Mouse (Mus musculus) thymus, postnatal 0 days (tissue): ENCODE measurements around the gene Ccdc88c. TPM values are rescaled to one million over a fixed set of nuclear protein-coding genes. Genes with fewer than 3 reads are reported as not detected.

Source experiments
- DNase-seq: peaks from one replicate; pipeline ENCODE4 v3.0.0-alpha.2; 2015; ENCODE audit warnings: low spot score
- polyA plus RNA-seq: library from polyadenylated mRNA; unstranded; fragments of >200 nt; fragmentation: Nextera tagmentation; extraction: Ambion mirVana; gene quantifications from 2 replicates; pipeline ENCODE4 v1.2.1, GENCODE M21; 2015

The Ccdc88c gene
- polyA plus RNA-seq, 1 experiment from 2014 or later = 24.5 TPM

DNA sequence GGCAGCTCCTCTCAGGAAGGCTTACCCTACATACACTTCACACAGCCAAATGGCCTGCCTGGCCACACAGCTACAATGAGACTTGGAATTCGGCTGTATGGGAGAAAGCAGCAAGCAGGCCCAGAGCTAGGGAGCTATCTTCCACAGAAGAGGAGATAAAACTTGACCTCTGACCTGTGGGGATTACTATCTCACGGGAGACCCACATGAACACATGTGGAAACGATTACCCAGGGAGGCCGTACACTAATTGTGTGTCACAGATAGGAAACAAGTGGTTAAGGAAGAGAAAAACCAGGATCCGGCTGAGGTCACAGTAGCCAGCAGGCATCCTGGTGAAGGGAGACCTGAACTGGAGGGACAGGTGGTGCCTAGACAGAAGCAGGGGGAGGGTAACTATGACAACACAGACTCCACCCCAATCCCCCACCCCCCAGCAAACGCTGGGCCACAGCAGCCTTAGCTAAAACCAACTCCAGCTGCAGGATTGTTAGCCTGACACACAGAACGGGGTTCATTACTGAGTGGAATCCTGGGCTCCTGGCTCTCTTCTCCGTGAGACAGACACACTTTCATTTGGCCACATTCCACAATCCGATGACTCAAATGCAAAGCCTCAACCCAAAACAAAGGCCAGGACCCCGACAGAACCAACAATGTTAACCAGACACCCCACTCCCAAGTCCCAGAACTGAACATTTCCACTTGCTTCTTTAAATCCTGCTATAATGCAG, 30.9 kb downstream of the Ccdc88c start:
- peak; percentile 21 for DNase-seq

DNA sequence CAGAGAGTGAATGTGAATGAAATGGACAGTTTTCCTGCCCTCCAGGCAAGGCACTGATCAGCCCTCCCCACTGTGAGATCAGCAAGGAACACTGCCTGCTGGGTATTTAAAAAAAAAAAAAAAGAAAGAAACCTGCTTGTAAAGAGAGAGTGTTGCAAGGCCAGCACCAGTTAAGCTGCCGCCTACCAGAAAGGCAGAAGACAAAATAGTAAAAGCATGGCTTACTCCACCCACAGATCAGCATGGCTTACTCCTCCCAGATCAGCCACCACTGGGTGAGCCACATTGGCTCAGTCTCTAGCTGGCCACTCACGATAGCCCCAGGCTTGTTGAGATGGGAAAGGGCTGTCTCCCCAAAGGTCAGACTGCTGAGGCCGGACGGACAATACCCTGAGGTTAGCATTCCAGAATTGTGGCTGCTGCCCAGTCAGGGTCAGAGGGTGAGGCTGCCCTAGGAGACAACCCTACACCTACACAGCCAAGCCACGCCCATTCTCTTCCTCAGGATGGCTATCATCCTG, 32.4 kb downstream of the Ccdc88c start:
- DNase-seq = no peak

DNA sequence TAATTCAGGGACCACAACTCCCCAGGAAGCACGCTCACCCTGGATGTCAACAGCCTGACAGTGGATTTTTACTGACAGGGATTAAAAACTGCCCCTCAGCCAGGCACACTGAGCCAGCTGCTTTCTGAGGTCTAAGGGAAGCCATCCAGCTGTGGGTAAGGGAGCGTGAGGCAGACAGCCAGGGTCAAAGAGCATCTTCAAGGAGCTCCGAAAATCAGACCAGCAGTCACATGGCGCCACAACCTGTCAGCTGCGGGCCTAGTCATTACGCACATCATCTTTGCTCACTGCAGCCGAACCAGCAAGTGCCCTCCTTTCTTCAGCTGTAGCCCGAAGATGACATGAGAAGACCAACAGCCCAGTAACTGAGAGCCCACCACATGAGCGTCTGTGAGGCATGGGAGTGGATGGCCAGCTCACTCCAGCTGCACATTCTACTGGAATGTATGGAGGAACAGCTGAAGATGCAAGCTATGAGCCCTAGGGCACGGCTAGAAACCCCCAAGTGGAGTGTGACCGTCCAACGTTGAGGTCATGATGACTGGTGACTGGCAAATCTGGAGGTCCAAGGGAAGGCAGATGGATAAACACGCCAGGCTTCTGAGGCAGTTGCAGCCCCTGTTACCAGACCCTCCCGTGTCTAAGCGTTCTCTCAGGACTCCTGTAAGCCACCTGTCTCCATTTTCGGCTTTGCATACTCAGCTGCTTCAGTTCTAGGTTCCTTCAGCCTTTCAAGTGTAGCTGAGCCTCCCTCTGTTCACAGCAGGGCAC, 33.1 kb downstream of the Ccdc88c start:
- no peak for DNase-seq

DNA sequence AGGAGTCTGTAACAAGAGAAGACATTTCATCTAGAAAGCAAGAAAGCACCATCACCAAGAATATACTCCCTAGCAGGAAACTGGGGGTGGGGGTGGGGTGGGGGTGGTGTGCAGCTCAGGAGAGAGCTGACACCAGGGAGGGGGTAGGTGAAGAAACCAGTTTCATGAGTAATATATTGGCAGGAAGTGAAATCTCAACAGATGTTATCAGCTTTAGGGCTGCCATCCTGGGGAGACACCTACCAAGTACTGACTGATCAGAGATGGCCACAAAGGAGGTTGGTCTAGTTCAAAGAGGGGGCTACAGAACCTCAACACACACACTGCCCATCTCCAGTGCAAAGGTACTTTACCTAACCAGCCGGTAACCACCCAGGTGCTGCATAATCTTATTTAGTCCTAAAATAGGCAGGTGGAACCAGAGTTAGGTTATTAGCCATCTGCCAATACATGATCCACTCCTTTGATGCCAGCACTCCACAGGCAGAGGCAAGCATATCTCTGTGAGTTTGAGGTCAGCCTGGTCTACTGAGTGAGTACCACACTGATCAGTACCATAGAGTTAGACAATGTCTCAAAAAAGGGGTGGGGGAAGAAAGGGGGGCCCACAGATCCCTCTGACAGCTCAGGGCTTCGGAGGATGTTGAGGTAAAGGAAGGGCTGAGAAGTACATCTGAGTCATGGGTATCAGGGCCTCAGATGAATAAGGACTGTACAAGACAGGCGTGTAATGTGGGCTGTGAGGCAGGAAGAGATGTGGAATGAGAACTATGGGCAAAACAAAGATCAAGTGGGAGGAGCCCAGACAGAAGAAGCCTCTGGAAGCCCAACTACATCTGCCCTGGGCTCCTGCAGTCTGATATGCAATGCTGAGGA, 34.5 kb downstream of the Ccdc88c start:
- DNase-seq = peak; percentile 44

DNA sequence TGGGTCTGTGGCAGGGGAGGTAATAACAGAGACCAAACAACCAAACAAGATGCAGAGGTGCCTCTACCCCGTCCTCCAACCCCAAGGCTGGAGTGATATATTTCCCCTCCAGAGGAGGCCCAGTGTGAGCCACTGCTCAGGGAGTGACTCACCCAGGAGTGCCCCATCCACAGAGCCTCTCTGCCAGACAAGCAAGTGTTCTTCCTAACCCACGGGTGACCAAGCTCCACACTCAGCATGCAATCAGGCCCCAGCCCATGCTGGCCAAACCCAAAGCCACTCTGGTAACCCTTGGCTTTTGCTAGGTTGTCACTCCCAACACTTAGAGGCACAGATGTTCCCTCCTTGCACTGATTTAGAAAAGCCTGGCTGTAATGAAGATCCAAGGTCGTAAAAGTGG, 35.7 kb downstream of the Ccdc88c start:
- DNase-seq = no peak

DNA sequence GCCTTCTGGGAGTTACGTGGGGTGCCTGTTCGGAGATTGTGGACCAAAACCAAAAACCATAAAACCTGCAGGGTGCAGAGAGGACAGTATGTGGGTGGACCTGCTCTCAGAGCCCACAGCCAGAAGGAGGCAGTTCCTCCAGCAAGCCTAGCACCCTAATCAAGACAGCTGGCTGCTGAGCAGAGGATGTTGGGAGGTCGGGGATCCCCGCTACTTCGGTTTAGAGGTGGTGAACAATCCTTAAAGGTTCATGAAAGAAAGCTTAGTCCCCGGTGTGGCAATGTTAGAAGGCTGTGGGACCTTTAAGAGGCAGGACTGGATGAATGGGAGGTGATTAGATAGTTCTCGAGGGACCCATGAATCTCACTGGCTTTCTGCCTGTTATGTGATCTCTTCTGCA, 36.4 kb downstream of the Ccdc88c start:
- no peak for DNase-seq

DNA sequence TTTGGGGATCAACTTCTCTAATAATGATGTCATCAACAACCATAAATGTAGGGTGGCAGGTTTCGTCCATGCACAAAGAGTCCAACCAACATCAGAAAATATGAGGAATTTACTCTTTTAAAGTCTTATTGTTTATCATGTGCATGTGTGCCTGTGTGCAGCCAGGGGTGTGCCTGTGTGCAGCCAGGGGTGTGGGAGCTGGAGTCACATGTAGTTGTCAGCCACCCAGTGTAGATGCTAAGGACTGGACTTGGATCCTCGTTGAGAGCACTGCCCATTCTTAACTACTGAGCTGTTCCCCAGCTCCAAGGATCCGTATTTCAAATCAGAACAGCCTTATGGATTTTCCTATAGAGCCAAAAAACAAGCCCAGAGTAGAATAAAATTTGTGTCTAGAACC, 37.7 kb downstream of the Ccdc88c start:
- DNase-seq = no peak

DNA sequence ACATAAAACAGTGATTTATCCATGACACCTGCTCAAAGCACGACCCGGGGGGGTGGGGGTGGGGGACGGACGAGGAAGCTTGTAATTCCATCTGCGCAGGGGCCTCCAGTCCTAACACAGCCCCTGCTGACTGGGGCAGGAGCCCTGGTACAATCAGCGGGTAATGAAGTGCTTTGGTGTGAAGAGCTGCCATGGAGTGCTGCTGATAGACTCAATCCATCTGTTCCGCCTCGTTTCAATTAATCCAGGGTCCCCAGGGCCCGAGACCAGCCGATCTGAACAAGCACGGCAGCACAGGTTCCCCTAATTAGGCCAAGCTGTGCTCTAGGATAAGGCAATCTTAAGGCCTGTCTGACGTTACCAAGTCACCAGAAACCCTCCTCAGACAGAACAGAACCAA, 38.6 kb downstream of the Ccdc88c start:
- no peak for DNase-seq

DNA sequence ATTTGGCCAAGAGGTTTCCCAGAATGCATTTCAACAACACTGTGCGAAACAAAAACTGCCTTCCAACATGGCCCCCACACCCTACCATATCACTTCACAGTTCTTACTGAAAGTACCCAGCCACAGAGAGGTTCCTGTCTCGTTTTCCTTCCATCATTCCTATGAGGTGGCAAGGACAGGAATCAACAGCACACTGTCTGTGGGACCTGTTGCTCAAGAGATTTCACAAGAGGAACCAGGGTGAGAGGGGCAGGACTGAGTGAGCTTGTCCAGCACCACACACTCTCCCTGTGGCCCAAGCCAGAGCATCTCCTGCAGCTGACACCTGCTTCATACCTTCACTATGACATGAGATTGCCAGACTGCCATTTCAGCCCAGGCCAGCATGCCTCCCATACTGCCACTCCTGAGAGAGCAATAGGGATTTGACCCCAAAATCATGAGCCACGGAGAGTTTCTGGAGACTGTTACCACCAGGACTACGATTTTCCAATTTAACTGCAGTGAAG, 39.0 kb downstream of the Ccdc88c start:
- no peak for DNase-seq

DNA sequence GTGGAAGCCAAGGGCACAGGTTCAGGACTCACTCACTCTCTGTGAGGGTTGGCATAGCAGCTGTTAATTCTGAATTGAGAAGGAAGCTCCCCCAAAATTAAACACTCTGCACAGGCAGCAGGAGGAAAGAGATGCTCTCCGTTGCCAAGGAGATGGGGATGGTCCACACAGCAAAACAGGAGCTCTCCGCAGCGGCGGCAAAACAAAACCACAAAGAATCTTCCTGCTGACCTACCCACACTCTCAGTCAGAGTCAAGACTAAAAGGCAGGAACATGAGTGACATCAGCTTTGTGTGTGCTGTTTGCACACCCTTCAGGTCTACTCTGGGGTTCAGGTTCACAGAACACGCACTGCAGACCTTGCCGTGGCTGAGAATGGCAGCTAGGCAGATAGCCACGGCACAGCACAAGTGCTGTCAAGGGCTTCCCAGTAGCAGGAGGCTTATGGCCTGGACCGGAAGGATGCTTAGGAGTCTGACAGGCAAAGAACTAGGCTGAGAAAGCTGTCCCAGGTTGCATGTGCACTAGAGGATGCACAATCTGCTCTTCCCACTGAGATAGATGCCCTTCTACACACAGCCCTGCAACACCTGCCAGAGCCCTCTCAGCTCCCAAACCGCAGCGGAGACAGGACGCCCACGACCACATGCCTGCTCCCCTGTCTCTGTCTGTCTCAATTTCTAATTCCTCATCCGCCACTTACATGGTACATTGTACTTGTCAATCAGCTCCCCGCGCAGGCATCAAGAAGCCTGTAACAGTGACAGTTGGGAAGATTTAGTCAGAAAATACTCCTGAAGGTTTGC, 40.3 kb downstream of the Ccdc88c start:
- peak; percentile 72 for DNase-seq

DNA sequence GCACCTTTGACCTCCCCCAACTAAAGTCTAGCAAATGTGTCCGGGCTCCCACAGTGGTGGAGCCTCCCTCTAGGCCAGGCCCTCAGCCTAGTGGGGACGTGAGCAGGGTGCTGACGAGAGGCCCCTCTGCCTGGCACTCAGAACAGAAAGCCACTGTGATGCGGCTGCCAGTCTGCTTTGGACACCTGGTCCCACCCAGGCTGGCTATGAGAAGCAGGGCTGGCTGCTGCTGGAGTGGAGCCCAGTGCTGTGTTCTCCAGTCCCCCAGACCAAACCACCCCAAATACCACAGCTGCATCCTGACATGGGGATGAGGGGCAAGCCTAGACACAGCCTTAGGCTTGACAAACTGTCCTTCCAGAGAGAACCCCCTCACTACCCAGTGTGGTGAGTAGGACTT, 42.4 kb downstream of the Ccdc88c start:
- no peak for DNase-seq

DNA sequence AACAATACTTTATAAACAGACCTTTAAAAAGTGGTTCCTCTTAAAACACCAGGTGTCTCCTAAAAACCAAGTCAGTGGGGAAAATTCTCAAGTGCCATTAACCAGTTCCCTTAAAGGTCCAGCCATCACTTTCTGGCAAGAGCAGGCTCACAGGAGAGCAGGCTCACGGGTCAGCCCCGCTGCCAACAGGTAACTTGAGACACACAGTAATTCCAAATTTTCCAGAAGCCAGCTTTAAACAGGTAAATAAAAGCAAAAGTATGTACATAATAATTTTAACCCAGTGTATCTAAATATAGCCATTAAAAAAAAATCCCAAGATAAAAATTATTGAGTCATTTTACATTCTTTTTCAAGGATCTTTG, 43.1 kb downstream of the Ccdc88c start:
- no peak for DNase-seq

DNA sequence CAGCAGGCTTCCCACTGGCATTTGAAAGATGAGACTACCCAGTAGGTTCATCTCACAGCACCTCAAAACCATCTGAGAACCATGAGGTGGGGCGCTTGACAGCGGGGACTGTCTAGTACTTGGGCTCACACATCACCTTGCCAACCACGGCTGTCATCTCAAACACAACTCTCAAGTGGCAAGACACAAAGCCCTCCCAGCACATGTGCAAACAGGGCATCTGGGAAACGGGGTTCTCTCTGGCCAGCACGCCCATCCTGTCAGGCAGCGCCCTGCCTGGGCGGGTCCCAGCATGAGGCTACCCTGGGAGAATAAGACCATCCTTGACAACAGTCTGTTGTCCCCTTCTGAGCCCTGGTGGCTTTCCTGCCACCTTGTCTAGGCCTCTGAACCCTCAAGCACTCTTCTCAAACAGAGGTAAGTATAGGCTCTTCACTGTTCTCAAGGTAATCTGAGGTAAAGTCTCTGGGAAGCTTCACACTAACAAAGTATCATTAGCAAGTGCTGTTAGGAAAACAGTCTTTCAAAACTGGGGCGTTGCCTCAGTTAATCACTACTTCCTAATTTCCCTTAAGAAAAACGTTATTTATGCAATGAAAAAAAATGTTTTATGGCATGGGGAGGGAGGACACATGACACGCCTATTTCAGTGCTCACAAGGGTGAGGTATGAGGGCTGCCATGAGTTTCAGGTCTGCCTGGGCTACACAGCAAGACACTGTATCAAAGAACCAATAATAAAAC, 43.6 kb downstream of the Ccdc88c start:
- no peak for DNase-seq

DNA sequence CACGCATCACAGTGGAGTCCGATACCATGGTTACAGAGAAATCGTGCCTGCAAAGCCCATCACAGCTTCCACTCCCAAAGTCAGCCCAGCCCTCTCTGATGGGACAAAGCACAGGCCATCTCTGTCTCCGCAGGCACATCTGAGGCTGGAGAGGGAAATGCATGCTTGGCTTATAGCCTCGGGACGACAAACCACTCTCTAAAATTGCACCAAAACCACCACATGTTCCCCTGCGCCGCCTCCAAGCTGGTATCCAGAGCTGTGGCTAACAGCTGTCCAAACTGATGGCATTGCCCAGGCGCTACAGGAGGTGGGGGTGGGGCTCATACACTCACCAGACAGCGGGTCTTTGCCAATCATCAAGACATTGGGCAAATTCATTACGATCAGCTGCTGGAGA, 45.3 kb downstream of the Ccdc88c start:
- no peak for DNase-seq

DNA sequence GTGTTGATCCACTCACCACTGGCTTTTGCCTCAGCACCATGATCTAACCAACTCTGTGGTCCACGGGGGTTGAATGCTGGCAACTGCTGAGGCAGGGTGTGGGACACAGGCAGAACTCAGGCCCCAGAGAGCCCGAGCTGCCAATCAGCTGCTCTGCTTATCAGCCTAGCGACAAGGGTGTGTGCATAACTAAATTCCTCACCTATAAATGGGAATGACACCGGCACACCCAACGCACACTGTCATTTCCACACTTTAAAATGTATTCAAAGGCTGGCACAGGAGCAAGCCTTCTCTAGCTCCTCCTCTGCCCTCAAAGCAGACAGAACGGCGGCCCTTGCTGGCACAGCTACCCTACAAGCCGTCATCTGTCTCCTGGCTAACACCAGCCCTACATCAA, 46.6 kb downstream of the Ccdc88c start:
- no peak for DNase-seq

DNA sequence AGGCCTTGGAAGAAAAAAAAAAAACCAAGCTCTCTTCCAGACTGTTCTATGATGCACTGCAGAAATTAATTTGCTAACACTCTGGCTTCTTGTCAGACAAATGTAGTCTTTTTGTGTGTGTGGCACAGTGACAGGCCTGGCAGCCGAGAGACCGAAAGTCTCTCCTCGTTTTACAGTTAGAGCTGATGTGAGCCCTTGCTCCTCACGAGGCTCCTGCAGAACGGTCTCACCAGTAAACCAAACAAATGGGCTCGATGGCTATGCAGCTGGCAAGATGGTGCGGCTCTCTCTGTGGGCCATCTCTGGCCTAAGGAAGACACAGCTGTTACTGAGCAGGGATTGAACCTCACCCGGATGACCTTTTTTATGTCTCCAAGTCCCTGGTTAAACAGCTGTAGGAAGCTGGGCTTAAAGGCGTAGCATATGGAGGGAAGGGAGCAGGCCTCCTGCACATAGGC, 48.3 kb downstream of the Ccdc88c start:
- no peak for DNase-seq

DNA sequence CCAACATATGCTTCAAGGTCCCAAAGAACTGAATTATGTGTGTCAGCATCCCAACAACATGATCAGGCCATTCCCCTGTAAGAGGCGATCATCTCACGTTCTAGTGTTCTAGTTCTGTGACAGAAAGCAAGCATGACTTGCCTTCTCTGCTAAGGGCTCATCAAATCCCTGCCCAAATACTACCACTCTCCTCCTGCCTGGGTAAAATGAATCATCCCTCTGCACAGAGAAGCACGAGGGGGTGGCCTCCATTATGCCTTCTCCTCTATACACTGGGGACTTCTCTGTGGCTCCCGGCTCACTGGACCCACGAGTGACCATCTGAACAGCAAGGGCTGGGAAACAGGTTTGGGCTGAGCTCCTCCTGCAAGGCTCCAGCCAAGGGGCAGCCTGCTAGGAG, 49.2 kb downstream of the Ccdc88c start:
- DNase-seq = no peak

DNA sequence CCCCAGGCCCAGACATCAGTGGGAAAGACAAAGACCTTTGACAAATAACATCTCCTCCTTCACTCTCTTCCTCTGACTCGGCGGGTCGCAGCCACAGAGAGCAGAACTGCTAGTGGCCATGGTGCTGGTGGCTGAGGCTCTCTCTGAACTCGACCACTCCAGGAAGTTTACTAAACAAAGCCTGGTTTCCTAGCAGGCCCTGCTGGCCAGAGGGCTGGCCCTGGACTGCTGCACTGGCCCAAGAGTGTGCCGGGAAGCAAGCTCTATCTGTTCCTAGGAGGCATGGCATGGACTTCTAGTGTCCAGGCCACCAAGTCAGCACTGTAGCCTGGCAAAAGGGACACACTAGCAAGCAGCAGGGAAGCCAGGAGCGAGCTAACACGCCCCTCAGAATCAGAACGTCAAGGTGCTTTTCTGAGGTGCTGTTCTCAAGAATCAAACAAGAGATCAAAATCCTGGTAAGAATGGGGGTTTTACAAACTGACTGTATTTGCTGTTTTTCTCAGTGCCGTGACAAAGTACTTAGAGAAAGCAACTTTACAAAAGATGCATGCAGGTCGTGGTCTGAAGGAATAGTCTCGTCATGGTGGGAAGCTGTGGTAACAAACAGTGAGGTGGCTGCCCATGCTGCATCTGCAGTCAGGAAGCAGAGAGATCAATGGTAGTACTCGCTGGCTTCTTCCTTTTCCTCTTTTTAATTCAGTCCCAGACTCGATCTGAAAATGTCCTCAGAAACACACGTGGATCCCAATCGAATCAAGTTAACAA, 50.7 kb downstream of the Ccdc88c start:
- DNase-seq = no peak

DNA sequence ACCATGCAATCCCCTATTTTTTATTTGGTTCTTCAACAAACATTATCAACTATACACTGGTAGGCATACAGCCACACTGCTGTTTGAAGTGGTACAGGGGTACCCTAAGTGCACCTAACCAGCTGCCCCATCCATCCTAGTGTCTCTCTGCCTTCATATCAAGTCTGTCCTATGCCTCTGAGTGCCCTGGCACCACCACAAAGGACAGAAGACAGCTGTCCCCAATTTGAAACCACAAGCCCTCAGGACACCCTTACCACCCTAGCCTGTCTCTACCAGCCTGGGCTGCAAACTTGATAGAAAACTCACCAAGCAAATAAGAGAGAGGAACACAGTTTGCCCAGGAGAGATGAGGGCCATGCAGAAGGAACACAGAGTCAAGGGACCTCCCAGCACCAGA, 51.3 kb downstream of the Ccdc88c start:
- no peak for DNase-seq
